Mouse (Mus musculus): Measurements from ENCODE around the gene Dlg2.

GRCm38 (mm10) chr7:90553399-90553798, 76.9 kb downstream of the Dlg2 start:
- TF ChIP-seq POLR2A (IDR thresholded peaks at IDR 0.05; ENCODE audit: control insufficient read depth, extremely low read depth, insufficient read depth, low read length, poor library complexity) = no peak
- TF ChIP-seq CTCF (IDR thresholded peaks at IDR 0.05; ENCODE audit: borderline replicate concordance, control insufficient read depth, extremely low read depth, insufficient read depth, low read length, poor library complexity) = no peak
